Mouse (Mus musculus) E14TG2a.4 (cell line): ENCODE data around the gene Cnot1.

Experiments used
- CTCF ChIP-seq: conservative IDR thresholded peaks from 2 replicates; pipeline ENCODE4 v1.5.1; 2014; ENCODE audit warnings: low read length
- POU5F1 ChIP-seq: IDR thresholded peaks from 2 replicates; pipeline ENCODE4 v1.6.1; 2014; ENCODE audit warnings: low read length, borderline replicate concordance

DNA sequence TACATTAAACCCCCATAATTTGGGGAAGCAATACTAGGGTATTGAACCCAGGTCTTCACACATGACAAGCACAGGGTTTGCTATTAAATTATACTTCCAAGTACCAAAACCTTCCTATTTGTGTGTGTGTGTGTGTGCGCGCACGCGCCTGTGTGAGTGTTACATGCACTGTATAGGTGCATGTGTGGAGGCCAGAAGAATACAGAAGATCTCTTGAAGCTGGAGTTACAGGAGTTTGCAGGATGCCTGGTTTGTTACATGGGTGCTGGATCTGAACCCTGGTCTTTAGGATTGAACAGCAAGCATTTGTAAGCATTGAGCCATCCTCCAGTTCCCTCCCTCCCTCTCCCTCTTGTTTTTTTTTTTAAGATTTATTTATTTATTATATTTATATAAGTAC, 32.0 kb upstream of the Cnot1 start:
- TF ChIP-seq CTCF (no peak), POU5F1 (no peak)
